Mouse (Mus musculus) regulatory T cell (primary cell): ENCODE measurements at regions not wholly inside any gene's neighbourhood (a gene's known extent, or its start where the extent isn't known, plus 50 kb on each side); places are given as distances from the start of the nearest gene placed in this dataset.

ENCODE experiments used
- in situ Hi-C: fragments of 300-600 bp; cut with MboI, MseI; formaldehyde crosslinking; loops from one replicate; pipeline ENCODE4 v1.15.1; 2025; ENCODE audit warnings: high pct_unique_total_duplicates

- in situ Hi-C loops: no loop called here
Observed at GRCm38 (mm10) chr1:148903093-148903492, 1058.0 kb downstream of the Pla2g4a start.

- in situ Hi-C loops: no loop called here
Observed at GRCm38 (mm10) chr1:148901319-148902033, 1059.6 kb downstream of the Pla2g4a start.

- in situ Hi-C loops: no loop called here
Observed at GRCm38 (mm10) chr1:148870788-148871187, 1090.3 kb downstream of the Pla2g4a start.

GRCm38 (mm10) chr1:148863582-148863981 is 1097.5 kb downstream of the Pla2g4a start:
- in situ Hi-C loops: no loop called here

- in situ Hi-C loops: no loop called here
Observed at GRCm38 (mm10) chr1:148852990-148853389, 1108.1 kb downstream of the Pla2g4a start.

GRCm38 (mm10) chr1:148846595-148846994 is 1114.5 kb downstream of the Pla2g4a start:
- in situ Hi-C loops: no loop called here

- in situ Hi-C loops: no loop called here
Observed at GRCm38 (mm10) chr1:148823146-148823545, 1137.9 kb downstream of the Pla2g4a start.

- in situ Hi-C loops: no loop called here
Observed at GRCm38 (mm10) chr1:148808707-148809106, 1152.4 kb downstream of the Pla2g4a start.

- in situ Hi-C loops: no loop called here
Observed at GRCm38 (mm10) chr1:148797110-148797509, 1164.0 kb downstream of the Pla2g4a start.

- in situ Hi-C loops: no loop called here
Observed at GRCm38 (mm10) chr1:148750806-148751205, 1210.3 kb downstream of the Pla2g4a start.

GRCm38 (mm10) chr1:148722106-148722505 is 1239.0 kb downstream of the Pla2g4a start:
- in situ Hi-C loops: no loop called here

- in situ Hi-C loops: no loop called here
Observed at GRCm38 (mm10) chr1:148721409-148721808, 1239.7 kb downstream of the Pla2g4a start.

GRCm38 (mm10) chr1:148720980-148721379 is 1240.1 kb downstream of the Pla2g4a start:
- in situ Hi-C loops: no loop called here

GRCm38 (mm10) chr1:148708084-148708483 is 1253.0 kb downstream of the Pla2g4a start:
- in situ Hi-C loops: no loop called here

- in situ Hi-C loops: no loop called here
Observed at GRCm38 (mm10) chr1:148707657-148708056, 1253.4 kb downstream of the Pla2g4a start.

- in situ Hi-C loops: no loop called here
Observed at GRCm38 (mm10) chr1:148706271-148706807, 1254.8 kb downstream of the Pla2g4a start.

GRCm38 (mm10) chr1:148700599-148700954 is 1260.5 kb downstream of the Pla2g4a start:
- in situ Hi-C loops: no loop called here

- in situ Hi-C loops: no loop called here
Observed at GRCm38 (mm10) chr1:148699854-148700598, 1261.1 kb downstream of the Pla2g4a start.

GRCm38 (mm10) chr1:148690085-148690484 is 1271.0 kb downstream of the Pla2g4a start:
- in situ Hi-C loops: no loop called here

- in situ Hi-C loops: no loop called here
Observed at GRCm38 (mm10) chr1:148689618-148690017, 1271.5 kb downstream of the Pla2g4a start.

GRCm38 (mm10) chr1:148675516-148675915 is 1285.6 kb downstream of the Pla2g4a start:
- in situ Hi-C loops: no loop called here

GRCm38 (mm10) chr1:148664409-148664808 is 1296.7 kb downstream of the Pla2g4a start:
- in situ Hi-C loops: loop anchor here (10.0 kb wide), 1 partner anchor 220 kb away; no protein-coding TSS in a partner anchor

- in situ Hi-C loops: no loop called here
Observed at GRCm38 (mm10) chr1:148656990-148657389, 1304.1 kb downstream of the Pla2g4a start.
